Comparison of ENCODE assay signal across 9 mouse cellular contexts in the genomic region with DNA sequence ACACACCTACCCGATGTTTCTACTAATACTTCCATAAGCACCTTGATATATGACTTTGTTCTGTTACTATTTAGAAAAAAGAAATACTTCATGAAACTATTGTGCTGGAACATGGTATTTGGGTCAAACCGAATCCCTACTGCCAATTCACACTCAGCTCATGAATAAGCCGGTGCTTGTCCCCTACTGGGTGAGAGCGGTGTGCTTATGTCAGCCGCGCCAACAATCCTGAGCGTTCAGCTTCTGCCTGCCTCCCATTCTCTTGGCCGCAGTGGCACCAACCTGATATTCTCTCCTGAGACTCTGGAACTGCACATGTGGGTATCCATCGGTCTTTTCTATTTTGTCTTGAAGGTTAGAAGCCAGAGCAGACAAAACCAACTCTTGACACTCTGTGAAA.
"Had no signal": no experiment of that assay in that cellular context is flagged by ENCODE, and none has a peak within 500 bp of the region (broad histone marks: within the 10 kb centered on the region; RNA-seq: fewer than 3 reads in every experiment).

No protein-coding gene starts in this region.

- DNase-seq: kidney, postnatal 14 days; kidney, postnatal 4 days; left cerebral cortex, postnatal 4 days; liver, postnatal 0 days; lung, embryonic 14.5 days; right cerebral cortex, adult 18-20 months; right cerebral cortex, postnatal 14 days; right cerebral cortex, postnatal 4 days; thymus, postnatal 25 days had no signal
